Mouse (Mus musculus) embryonic facial prominence, embryonic 15.5 days (tissue): ENCODE data around the gene Usp16. TPM values are rescaled to one million over a fixed set of nuclear protein-coding genes. Genes with fewer than 3 reads are reported as not detected.
A peak's percentile ranks its signal among the peaks of the same experiment; 100 is the strongest.

Experiments used
- ATAC-seq: fragments of 200-750 bp; cut with Nextera tagmentation; 2 replicates; pipeline ENCODE4 v1.8.0; 2017; ENCODE audit warnings: low read depth, moderate TSS enrichment; ENCODE audit not compliant: insufficient number of reproducible peaks, low FRiP score, low TSS enrichment
- H3K27ac ChIP-seq: fragments of 300-500 bp; sonication (generic); replicated peaks from 2 replicates; pipeline ENCODE4 v1.5.1; 2015; ENCODE audit warnings: mild to moderate bottlenecking, inconsistent platforms
- H3K27me3 ChIP-seq: fragments of 300-500 bp; sonication (generic); 2 replicates; pipeline ENCODE4 v1.6.1; 2015; ENCODE audit warnings: inconsistent platforms
- H3K36me3 ChIP-seq: fragments of 300-500 bp; sonication (generic); 2 replicates; pipeline ENCODE4 v1.6.1; 2015; ENCODE audit warnings: mild to moderate bottlenecking, inconsistent platforms
- H3K4me1 ChIP-seq: fragments of 300-500 bp; sonication (generic); 2 replicates; pipeline ENCODE4 v1.6.1; 2015; ENCODE audit warnings: inconsistent platforms
- H3K4me2 ChIP-seq: fragments of 300-500 bp; sonication (generic); replicated peaks from 2 replicates; pipeline ENCODE4 v1.6.1; 2015; ENCODE audit warnings: mild to moderate bottlenecking, inconsistent platforms
- H3K4me3 ChIP-seq: fragments of 300-500 bp; sonication (generic); replicated peaks from 2 replicates; pipeline ENCODE4 v1.5.1; 2015; ENCODE audit warnings: mild to moderate bottlenecking, inconsistent platforms
- H3K9ac ChIP-seq: fragments of 300-500 bp; sonication (generic); 2 replicates; pipeline ENCODE4 v1.6.1; 2015; ENCODE audit warnings: inconsistent platforms
- H3K9me3 ChIP-seq: fragments of 300-500 bp; sonication (generic); replicated peaks from 2 replicates; pipeline ENCODE4 v1.6.1; 2016; ENCODE audit warnings: inconsistent platforms
- WGBS: fragments of 180-500 bp; shearing (Covaris S2); methylation state at CpG from one replicate; pipeline ENCODE4 v1.1.7; 2015; 5-methylcytosine and 5-hydroxymethylcytosine counted together
- polyA plus RNA-seq: library from polyadenylated mRNA; unstranded; fragments of >200 nt; fragmentation: Nextera tagmentation; extraction: Ambion mirVana; gene quantifications from 2 replicates; pipeline ENCODE4 v1.2.1, GENCODE M21; 2015

Gene Usp16
- polyA plus RNA-seq, 1 experiment from 2014 or later = 45.7 TPM

DNA sequence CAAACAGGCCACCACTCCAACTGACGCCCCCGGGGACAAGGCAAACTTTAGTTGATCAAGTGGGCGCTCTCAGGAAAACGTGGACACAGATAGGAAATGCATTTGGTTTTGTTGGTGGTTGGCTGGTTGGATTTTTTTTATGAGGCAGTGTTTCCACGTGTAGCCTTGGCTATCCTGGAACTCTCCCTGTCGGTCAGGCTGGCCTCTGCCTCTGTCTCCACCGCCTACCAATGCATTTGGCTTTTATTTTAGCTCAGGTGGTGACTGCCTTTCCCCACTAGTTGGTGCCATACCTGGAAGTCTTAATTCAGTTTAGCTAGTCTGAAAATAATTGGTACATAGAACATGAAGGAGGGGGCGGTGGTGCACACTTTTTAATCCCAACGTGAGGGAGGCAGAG is 13.4 kb upstream of the Usp16 start:
- WGBS = 20% methylated on average over 9 of the region's 9 CpGs
- H3K27me3 ChIP-seq = no peaks in the 10 kb centered on the region
- peak overlapping the region; percentile 63 for H3K9ac ChIP-seq
- H3K36me3 ChIP-seq = no peaks in the 10 kb centered on the region
- peak overlapping the region; percentile 68 for H3K4me2 ChIP-seq
- no peak for ATAC-seq
- H3K4me3 ChIP-seq = peak overlapping the region; percentile 61
- H3K4me1 ChIP-seq = peaks cover 13% of the 10 kb centered on the region
- H3K27ac ChIP-seq = no peak overlapping the region
- no peaks in the 10 kb centered on the region for H3K9me3 ChIP-seq

DNA sequence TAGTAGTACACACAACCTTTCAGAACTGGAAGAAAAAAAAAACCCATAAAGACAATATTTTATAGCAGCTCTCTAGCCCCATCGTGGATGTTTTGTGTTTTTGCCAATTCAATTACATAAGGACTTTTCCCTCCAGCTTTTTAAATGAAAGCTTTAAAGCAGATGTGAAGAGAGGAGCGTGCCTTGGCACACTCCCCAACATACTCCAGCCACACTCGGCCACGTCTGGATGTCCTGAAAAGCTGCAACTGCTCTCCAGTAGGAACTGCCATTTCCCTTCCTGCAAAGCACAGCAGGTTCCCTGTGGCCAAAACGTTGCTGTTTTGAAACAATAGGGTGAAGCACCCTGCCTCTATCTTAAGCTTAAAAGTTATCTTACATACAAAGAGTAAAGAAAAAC is 12.2 kb upstream of the Usp16 start:
- no peak overlapping the region for H3K4me2 ChIP-seq
- 40% methylated on average over 5 of the region's 5 CpGs for WGBS
- no peaks in the 10 kb centered on the region for H3K36me3 ChIP-seq
- no peaks in the 10 kb centered on the region for H3K27me3 ChIP-seq
- no peaks in the 10 kb centered on the region for H3K9me3 ChIP-seq
- H3K4me1 ChIP-seq = peaks cover 13% of the 10 kb centered on the region
- H3K27ac ChIP-seq = 0 out of 2 replicates have a peak overlapping the region, but pooled peaks have one; percentile 55
- H3K4me3 ChIP-seq = no peak overlapping the region
- no peak for ATAC-seq
- no peak overlapping the region for H3K9ac ChIP-seq

DNA sequence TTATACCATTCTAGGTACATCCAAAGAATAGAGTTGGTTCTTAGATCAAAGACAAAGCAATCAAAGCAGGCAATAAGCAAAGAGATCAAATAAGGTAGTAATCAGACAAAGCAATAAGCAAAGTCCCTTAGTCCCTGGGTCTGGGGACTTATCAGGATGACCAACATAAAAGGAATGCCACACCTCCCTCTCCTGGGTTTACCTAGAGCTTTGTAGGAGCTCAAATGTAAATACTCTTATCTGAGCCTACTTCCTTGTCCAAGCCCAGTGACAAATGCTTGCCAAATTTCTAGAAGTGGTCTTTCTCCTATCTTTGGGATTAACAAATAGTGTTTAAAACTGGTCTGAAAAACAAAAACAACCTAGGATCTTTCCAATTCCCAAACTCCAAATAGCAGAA is 11.3 kb upstream of the Usp16 start:
- H3K4me2 ChIP-seq = no peak overlapping the region
- H3K36me3 ChIP-seq = no peaks in the 10 kb centered on the region
- peaks cover 13% of the 10 kb centered on the region for H3K4me1 ChIP-seq
- H3K9ac ChIP-seq = no peak overlapping the region
- H3K27me3 ChIP-seq = no peaks in the 10 kb centered on the region
- no peaks in the 10 kb centered on the region for H3K9me3 ChIP-seq
- H3K4me3 ChIP-seq = no peak overlapping the region
- no peak overlapping the region for H3K27ac ChIP-seq
- ATAC-seq = no peak

DNA sequence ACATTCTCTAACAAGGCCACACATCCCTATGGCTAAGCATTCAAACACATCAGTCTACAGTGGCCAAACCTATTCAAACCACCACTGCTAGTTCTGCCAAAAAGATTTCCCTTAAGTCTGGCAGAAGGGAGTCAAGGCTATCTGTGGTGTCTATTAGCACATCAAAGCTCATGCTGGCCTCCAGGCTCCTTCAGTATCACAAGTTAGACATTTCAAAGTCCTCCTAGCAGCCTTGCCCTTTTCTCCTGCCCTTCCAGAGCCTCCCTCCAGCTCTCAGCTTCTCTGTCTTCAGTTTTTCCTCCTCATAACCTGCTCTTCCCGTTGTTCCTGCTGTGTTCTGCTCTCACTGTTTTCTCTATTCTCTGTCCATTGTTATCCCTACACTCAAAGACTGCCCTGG is 10.4 kb upstream of the Usp16 start:
- Histone ChIP-seq H3K27ac (no peak overlapping the region), H3K4me2 (no peak overlapping the region), H3K4me1 (peaks cover 13% of the 10 kb centered on the region), H3K36me3 (no peaks in the 10 kb centered on the region), H3K9ac (no peak overlapping the region), H3K4me3 (no peak overlapping the region), H3K9me3 (no peaks in the 10 kb centered on the region), H3K27me3 (no peaks in the 10 kb centered on the region)
- ATAC-seq = no peak
- WGBS = 52% methylated on average over 1 of the region's 1 CpGs

DNA sequence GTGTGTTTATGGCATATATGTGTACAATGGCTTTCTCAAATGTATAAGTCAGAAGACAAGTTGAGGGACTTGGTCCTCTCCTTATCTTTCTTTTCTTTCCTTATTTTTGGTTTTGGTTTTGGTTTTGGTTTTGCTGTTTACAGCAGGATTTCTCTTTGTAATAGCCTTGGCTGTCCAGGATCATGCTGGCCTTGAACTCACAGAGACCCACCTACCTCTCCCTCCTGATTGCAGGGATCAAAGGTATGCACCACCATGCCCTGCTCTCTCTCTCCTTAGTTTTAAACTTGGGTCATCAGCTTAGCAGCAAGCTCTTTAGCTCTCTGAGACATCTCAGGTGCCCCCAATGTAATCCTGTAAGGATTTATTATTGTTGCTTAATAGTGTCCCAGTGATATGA is 9.4 kb upstream of the Usp16 start:
- peaks cover 9% of the 10 kb centered on the region for H3K4me1 ChIP-seq
- no peak overlapping the region for H3K4me3 ChIP-seq
- H3K36me3 ChIP-seq = no peaks in the 10 kb centered on the region
- H3K9me3 ChIP-seq = no peaks in the 10 kb centered on the region
- H3K27ac ChIP-seq = no peak overlapping the region
- no peak overlapping the region for H3K9ac ChIP-seq
- H3K27me3 ChIP-seq = no peaks in the 10 kb centered on the region
- no peak overlapping the region for H3K4me2 ChIP-seq
- no peak for ATAC-seq

DNA sequence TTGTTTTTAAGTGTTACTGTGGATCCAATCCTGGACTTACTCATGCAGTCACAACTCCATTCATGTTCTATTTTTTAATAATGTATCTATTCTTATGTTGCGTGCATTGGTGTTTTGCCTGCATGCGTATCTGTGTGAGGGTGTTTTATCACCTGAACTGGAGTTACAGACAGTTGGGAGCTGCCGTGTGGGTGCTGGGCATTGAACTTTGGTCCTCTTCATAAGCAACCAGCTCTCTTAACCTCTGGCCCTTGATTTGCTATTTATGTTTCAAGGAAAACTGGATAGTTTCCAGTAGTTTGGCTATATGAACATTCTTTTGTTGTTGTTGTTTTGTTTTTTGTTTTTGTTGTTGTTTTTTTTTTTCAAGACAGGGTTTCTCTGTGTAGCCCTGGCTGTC is 9.0 kb upstream of the Usp16 start:
- 88% methylated on average over 3 of the region's 3 CpGs for WGBS
- ATAC-seq = no peak

DNA sequence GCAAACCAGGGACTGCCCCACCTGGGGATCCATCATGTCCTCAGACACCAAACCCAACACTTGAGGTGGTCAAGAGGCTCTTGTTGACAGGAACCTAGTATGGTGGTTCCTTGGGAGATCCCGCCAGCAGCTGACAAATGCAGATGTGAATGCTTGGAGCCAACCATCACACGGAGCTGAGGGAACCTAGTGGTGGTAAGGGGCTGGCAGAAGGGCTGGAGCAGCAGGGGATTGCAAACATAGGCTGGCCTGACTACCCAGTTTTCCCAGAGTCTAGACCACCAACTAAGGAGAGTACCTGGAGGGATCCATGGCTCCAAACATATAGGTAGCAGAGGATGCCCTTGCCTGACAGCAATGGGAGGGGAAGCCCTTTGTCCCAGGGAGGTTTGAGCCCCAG is 1.3 kb upstream of the Usp16 start:
- Histone ChIP-seq H3K27ac (no peak overlapping the region), H3K27me3 (no peaks in the 10 kb centered on the region), H3K36me3 (no peaks in the 10 kb centered on the region), H3K4me3 (no peak overlapping the region), H3K4me1 (peaks cover 15% of the 10 kb centered on the region), H3K9ac (no peak overlapping the region), H3K9me3 (no peaks in the 10 kb centered on the region), H3K4me2 (no peak overlapping the region)
- WGBS = 83% methylated on average over 2 of the region's 2 CpGs
- ATAC-seq = no peak

More for the DNA sequence above, 9.0 kb upstream of the Usp16 start:
- H3K4me2 ChIP-seq = no peak overlapping the region
- no peaks in the 10 kb centered on the region for H3K36me3 ChIP-seq
- no peaks in the 10 kb centered on the region for H3K27me3 ChIP-seq
- no peaks in the 10 kb centered on the region for H3K9me3 ChIP-seq
- no peak overlapping the region for H3K4me3 ChIP-seq
- peaks cover 9% of the 10 kb centered on the region for H3K4me1 ChIP-seq
- H3K27ac ChIP-seq = no peak overlapping the region
- H3K9ac ChIP-seq = no peak overlapping the region

DNA sequence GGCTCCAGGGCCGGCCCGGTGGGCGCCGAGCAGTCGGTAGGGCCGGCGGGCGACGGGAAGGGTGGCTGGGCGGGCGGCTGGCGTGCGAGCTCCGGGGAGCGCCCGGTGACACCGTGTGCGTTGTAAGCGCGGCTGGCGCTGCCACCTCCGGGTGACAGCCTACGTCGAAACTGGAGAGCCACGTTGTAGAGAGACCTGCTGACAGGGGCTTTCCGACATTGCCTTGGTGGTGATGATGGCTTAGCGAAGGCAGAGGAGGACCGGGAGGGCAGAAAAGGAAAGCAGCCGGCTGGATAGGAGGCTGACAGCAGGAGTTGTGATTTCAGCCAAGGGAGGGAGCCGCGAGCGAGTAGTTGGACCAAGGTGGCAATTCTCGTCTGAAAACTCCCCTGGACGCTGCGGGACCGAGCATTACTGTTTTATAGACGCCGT is 693 bp downstream of the Usp16 start:
- Histone ChIP-seq H3K27me3 (no peaks in the 10 kb centered on the region), H3K9me3 (no peaks in the 10 kb centered on the region), H3K9ac (peak overlapping the region; percentile 77), H3K27ac (peak overlapping the region; percentile 79), H3K4me2 (peak overlapping the region; percentile 80), H3K4me3 (peak overlapping the region; percentile 71), H3K4me1 (peaks cover 15% of the 10 kb centered on the region), H3K36me3 (peaks cover 6% of the 10 kb centered on the region; the same call in 1 of the 2 replicates)
- under 1% methylated on average over 38 of the region's 38 CpGs for WGBS
- ATAC-seq = peak; percentile 65

DNA sequence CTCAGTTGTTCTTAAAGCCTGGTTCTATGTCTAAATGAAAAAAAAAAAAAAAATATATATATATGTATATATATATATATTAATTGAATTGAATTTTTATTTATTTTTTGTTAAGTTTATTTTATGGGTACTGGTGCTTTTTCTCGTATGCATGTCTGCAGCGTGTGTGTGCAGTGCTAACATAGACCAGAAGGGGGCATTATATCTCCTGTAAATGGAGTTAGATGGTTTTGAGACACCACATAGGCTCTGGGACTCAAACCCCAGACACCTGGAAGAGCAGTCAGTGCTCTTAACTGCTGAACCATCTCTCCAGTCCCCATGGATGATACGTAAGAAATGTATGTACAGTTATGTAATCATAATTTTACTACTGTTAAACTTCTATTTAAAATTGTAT is 4.2 kb downstream of the Usp16 start:
- Histone ChIP-seq H3K4me2 (no peak overlapping the region), H3K9ac (no peak overlapping the region), H3K9me3 (no peaks in the 10 kb centered on the region), H3K27ac (no peak overlapping the region), H3K4me3 (no peak overlapping the region), H3K4me1 (peaks cover 15% of the 10 kb centered on the region), H3K27me3 (no peaks in the 10 kb centered on the region), H3K36me3 (peaks cover 27% of the 10 kb centered on the region)
- ATAC-seq = no peak
- 98% methylated on average over 3 of the region's 3 CpGs for WGBS

DNA sequence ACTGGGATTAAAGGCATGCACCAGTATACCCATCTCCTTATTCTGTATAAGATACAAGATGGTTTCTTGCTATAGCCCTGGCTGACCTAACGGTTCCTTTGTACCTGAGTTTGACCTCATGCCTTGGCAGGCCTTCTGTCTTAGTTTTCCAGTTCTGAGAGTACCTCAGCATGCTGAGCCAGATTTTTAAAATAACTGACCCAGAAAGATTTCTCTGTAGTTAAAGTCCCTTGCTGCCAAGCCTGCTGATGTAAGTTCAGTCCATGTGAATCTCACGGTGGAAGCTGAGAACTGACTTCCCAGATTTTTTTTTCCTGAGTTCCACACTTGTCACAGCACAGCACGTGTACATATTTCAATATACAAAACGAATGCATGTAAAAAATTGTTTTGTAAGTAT is 16.1 kb downstream of the Usp16 start:
- 89% methylated on average over 4 of the region's 4 CpGs for WGBS
- peaks cover 80% of the 10 kb centered on the region for H3K36me3 ChIP-seq
- no peak for ATAC-seq
- H3K9ac ChIP-seq = no peak overlapping the region
- H3K9me3 ChIP-seq = no peaks in the 10 kb centered on the region
- no peak overlapping the region for H3K27ac ChIP-seq
- no peaks in the 10 kb centered on the region for H3K4me1 ChIP-seq
- H3K27me3 ChIP-seq = no peaks in the 10 kb centered on the region
- H3K4me2 ChIP-seq = no peak overlapping the region
- no peak overlapping the region for H3K4me3 ChIP-seq

DNA sequence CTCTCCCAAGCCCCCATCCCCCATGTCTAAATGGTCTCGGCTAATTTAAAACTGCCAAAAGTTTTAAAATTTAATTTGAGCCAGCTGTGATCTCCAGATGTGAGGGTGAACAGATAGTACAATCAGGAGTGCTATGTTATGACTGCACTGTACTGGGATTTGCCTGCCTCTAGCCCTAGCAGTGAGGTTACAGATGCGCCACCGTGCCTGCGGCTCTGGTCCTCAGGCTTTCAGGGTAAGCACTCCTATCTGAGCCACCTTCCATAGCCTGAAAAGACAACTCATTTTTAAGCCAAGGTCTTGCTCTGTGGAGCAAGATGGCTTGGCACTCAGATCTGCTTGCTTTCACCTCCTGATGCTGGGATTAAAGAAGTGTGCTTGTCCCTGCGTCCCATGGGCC is 29.9 kb downstream of the Usp16 start:
- ATAC-seq = no peak

DNA sequence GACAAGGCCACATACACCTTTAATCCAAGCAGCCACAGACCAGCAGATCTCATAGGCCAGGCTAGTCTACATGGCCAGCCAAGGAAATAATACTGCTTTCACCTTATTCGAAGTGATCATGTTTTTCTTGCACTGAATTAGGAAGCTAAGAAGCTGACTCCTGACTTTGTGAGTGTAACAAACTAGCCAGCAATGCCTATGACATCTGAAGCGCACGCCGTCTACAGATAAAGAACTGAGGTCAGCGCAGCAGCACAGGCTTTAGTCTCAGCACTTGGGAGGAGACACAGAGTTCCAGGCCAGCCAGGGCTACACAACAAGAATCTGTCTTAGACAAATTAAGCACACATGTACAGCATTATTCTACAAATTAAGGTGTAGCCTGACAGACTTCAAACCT is 32.2 kb downstream of the Usp16 start:
- H3K9ac ChIP-seq = no peak overlapping the region
- H3K4me3 ChIP-seq = no peak overlapping the region
- H3K4me1 ChIP-seq = no peaks in the 10 kb centered on the region
- WGBS = 94% methylated on average over 5 of the region's 5 CpGs
- H3K27me3 ChIP-seq = no peaks in the 10 kb centered on the region
- no peak overlapping the region for H3K4me2 ChIP-seq
- no peaks in the 10 kb centered on the region for H3K9me3 ChIP-seq
- no peak overlapping the region for H3K27ac ChIP-seq
- ATAC-seq = no peak
- H3K36me3 ChIP-seq = peaks cover 94% of the 10 kb centered on the region

More for the DNA sequence above, 29.9 kb downstream of the Usp16 start:
- no peaks in the 10 kb centered on the region for H3K9me3 ChIP-seq
- H3K36me3 ChIP-seq = peaks cover 79% of the 10 kb centered on the region
- no peaks in the 10 kb centered on the region for H3K27me3 ChIP-seq
- 75% methylated on average over 5 of the region's 5 CpGs for WGBS
- no peak overlapping the region for H3K4me2 ChIP-seq
- no peak overlapping the region for H3K27ac ChIP-seq
- no peak overlapping the region for H3K4me3 ChIP-seq
- no peaks in the 10 kb centered on the region for H3K4me1 ChIP-seq
- H3K9ac ChIP-seq = no peak overlapping the region
